Mouse (Mus musculus) hindbrain, embryonic 13.5 days (tissue): ENCODE results near the gene Ahsg. TPM values are rescaled to one million over a fixed set of nuclear protein-coding genes. Genes with fewer than 3 reads are reported as not detected.

ENCODE experiments used
- ATAC-seq: fragments of 200-750 bp; cut with Nextera tagmentation; 2 replicates; pipeline ENCODE4 v1.8.0; 2017; ENCODE audit warnings: moderate TSS enrichment; ENCODE audit not compliant: low FRiP score
- H3K27ac ChIP-seq: fragments of 300-500 bp; sonication (generic); 2 replicates; pipeline ENCODE4 v1.5.1; 2015; ENCODE audit warnings: inconsistent platforms, mild to moderate bottlenecking, moderate library complexity
- H3K27me3 ChIP-seq: fragments of 300-500 bp; sonication (generic); 2 replicates; pipeline ENCODE4 v1.6.1; 2015; ENCODE audit warnings: mild to moderate bottlenecking, inconsistent platforms
- H3K36me3 ChIP-seq: fragments of 300-500 bp; sonication (generic); 2 replicates; pipeline ENCODE4 v1.6.1; 2015; ENCODE audit warnings: mild to moderate bottlenecking, inconsistent platforms
- H3K4me1 ChIP-seq: fragments of 300-500 bp; sonication (generic); replicated peaks from 2 replicates; pipeline ENCODE4 v1.6.1; 2015; ENCODE audit warnings: inconsistent platforms
- H3K4me2 ChIP-seq: fragments of 300-500 bp; sonication (generic); 2 replicates; pipeline ENCODE4 v1.6.1; 2015; ENCODE audit warnings: inconsistent platforms, mild to moderate bottlenecking, moderate library complexity
- H3K4me3 ChIP-seq: fragments of 300-500 bp; sonication (generic); 2 replicates; pipeline ENCODE4 v1.5.1; 2015; ENCODE audit warnings: mild to moderate bottlenecking, inconsistent platforms
- H3K9ac ChIP-seq: fragments of 300-500 bp; sonication (generic); 2 replicates; pipeline ENCODE4 v1.6.1; 2015; ENCODE audit warnings: mild to moderate bottlenecking, inconsistent platforms
- H3K9me3 ChIP-seq: fragments of 300-500 bp; sonication (generic); 2 replicates; pipeline ENCODE4 v1.6.1; 2016; ENCODE audit warnings: inconsistent platforms
- WGBS: fragments of 180-500 bp; shearing (Covaris S2); methylation state at CpG from one replicate; pipeline ENCODE4 v1.1.7; 2015; 5-methylcytosine and 5-hydroxymethylcytosine counted together
- polyA plus RNA-seq: library from polyadenylated mRNA; unstranded; fragments of >200 nt; fragmentation: Nextera tagmentation; extraction: Ambion mirVana; gene quantifications from 2 replicates; pipeline ENCODE4 v1.2.1, GENCODE M21; 2015

Ahsg gene
- polyA plus RNA-seq, 1 experiment from 2014 or later, result not detected

DNA sequence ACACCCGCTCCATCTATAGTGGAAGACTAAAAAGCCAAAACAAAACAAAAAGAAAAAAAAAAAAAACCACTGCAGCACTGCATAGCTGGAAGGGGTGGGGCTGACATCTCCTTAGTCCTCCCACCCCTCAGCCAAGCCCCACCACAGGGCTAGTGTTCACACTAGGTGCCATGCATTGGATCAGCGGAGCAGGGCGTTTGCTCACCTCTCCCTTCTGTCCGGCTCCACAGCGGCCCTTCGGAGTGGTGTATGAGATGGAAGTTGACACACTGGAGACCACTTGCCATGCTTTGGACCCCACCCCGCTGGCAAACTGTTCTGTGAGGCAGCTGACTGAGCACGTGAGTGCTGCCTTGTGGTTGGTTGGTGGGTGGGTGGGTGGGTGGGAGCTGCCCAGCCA, 3.0 kb downstream of the Ahsg start:
- ATAC-seq, result no peak
- WGBS, result 85% methylated on average over 7 of the region's 8 CpGs
- Histone ChIP-seq H3K4me1 (no peaks in the 10 kb centered on the region), H3K4me3 (no peak overlapping the region), H3K4me2 (no peak overlapping the region), H3K9ac (no peak overlapping the region), H3K36me3 (no peaks in the 10 kb centered on the region), H3K9me3 (no peaks in the 10 kb centered on the region), H3K27ac (no peak overlapping the region), H3K27me3 (no peaks in the 10 kb centered on the region)

GRCm38 (mm10) chr16:22896618-22897017, 5.5 kb downstream of the Ahsg start:
- H3K4me2 ChIP-seq, result no peak overlapping the region
- ATAC-seq, result no peak
- no peaks in the 10 kb centered on the region for H3K36me3 ChIP-seq
- H3K27ac ChIP-seq, result no peak overlapping the region
- no peaks in the 10 kb centered on the region for H3K27me3 ChIP-seq
- no peaks in the 10 kb centered on the region for H3K9me3 ChIP-seq
- WGBS, result 62% methylated on average over 2 of the region's 2 CpGs
- no peak overlapping the region for H3K9ac ChIP-seq
- 0 out of 2 replicates have a peak, but pooled peaks cover 2% of the 10 kb centered on the region for H3K4me1 ChIP-seq
- H3K4me3 ChIP-seq, result no peak overlapping the region

- Histone ChIP-seq H3K27ac (no peak overlapping the region), H3K36me3 (no peaks in the 10 kb centered on the region), H3K4me3 (no peak overlapping the region), H3K27me3 (no peaks in the 10 kb centered on the region), H3K4me1 (0 out of 2 replicates have a peak, but pooled peaks cover 2% of the 10 kb centered on the region), H3K9ac (no peak overlapping the region), H3K4me2 (no peak overlapping the region), H3K9me3 (no peaks in the 10 kb centered on the region)
- 50% methylated on average over 5 of the region's 5 CpGs for WGBS
- ATAC-seq, result no peak
These were observed 8.3 kb downstream of the Ahsg start for GRCm38 (mm10) chr16:22899346-22899745.

DNA sequence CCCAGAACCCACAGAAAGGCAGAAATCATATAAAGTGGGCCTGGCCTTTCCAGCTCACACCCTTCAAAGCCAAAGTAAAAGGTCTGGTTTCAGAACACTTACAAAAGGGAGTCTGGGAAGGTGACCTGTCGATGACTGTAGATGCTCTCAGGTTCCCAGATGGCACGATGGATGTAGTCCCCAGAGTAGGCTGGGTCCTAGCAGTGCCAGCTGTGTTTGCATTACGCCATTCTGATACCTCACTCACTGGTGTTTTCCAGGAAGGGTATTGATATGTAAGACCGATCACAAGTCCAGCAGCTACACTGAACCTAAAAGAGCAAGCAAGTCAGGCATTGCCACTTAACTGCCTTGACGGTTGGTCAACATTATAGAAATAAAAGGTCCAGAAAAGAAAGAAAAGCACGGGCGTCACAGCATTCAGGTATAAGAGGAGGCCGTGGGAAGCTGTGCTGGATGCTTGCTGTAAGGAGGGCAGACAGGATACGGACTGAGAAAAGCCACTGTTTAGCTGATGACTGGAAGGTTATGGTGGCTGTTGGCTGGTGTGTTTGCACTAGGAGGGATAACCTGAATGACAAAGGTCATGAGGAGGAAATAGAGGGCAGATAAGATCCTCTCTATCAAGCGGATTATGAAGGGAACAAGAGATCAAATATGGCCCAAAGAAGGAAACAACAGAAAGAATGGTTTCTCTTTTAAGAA, 8.9 kb downstream of the Ahsg start:
- no peaks in the 10 kb centered on the region for H3K27me3 ChIP-seq
- 0 out of 2 replicates have a peak, but pooled peaks cover 2% of the 10 kb centered on the region for H3K4me1 ChIP-seq
- 87% methylated on average over 10 of the region's 10 CpGs for WGBS
- no peak overlapping the region for H3K4me2 ChIP-seq
- H3K4me3 ChIP-seq, result no peak overlapping the region
- H3K27ac ChIP-seq, result no peak overlapping the region
- no peaks in the 10 kb centered on the region for H3K9me3 ChIP-seq
- no peak for ATAC-seq
- H3K36me3 ChIP-seq, result no peaks in the 10 kb centered on the region
- no peak overlapping the region for H3K9ac ChIP-seq

GRCm38 (mm10) chr16:22901326-22901725, 10.2 kb downstream of the Ahsg start:
- Histone ChIP-seq H3K36me3 (no peaks in the 10 kb centered on the region), H3K27me3 (no peaks in the 10 kb centered on the region), H3K27ac (no peak overlapping the region), H3K4me2 (no peak overlapping the region), H3K9me3 (no peaks in the 10 kb centered on the region), H3K4me3 (no peak overlapping the region), H3K4me1 (0 out of 2 replicates have a peak, but pooled peaks cover 2% of the 10 kb centered on the region), H3K9ac (no peak overlapping the region)
- WGBS, result 80% methylated on average over 3 of the region's 3 CpGs
- ATAC-seq, result no peak

DNA sequence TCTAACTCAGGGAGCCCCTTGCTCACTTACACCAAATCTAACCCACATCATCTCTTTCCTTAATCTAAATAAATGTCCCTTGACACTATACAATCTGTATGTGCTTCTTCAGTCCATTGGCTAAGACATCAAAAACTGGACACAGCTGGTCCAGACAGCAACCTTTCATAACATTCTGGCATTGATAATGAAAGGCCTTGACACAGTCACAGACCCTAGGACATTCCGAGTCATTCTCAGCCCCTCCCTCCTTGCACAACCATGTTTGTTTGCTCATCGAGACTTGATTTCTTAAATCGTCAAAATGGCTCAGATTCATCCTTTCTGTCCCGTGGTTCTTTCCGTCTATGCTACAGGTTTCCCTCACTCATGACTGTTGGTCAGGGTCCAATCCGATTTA, 18.2 kb downstream of the Ahsg start:
- no peak overlapping the region for H3K4me3 ChIP-seq
- no peaks in the 10 kb centered on the region for H3K4me1 ChIP-seq
- H3K9me3 ChIP-seq, result no peaks in the 10 kb centered on the region
- H3K27ac ChIP-seq, result no peak overlapping the region
- H3K4me2 ChIP-seq, result no peak overlapping the region
- WGBS, result 90% methylated on average over 6 of the region's 6 CpGs
- no peaks in the 10 kb centered on the region for H3K27me3 ChIP-seq
- H3K36me3 ChIP-seq, result no peaks in the 10 kb centered on the region
- no peak for ATAC-seq
- no peak overlapping the region for H3K9ac ChIP-seq

DNA sequence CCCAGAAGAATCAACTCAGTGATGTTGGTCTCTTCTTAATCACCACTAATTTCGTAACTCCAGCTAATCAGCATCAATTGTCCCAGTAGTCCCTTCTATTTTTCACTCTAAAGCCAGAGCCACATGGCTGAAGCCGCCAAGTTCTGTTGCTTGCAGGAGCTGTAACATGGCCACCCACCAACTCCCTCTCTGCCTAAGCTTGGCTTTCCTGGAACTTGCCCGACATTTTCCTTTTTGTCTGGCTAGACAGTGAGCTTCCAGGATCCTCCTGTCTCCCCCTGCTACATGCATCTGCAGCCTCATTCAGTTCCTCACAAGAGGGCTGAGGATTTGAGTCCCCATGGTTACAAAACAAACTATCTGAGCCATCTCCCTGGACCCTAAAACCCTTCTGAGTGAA, 20.9 kb downstream of the Ahsg start:
- no peak for ATAC-seq
- no peak overlapping the region for H3K4me2 ChIP-seq
- WGBS, result 81% methylated on average over 3 of the region's 3 CpGs

GRCm38 (mm10) chr16:22912886-22913285, 21.8 kb downstream of the Ahsg start:
- H3K4me1 ChIP-seq, result no peaks in the 10 kb centered on the region
- H3K4me3 ChIP-seq, result no peak overlapping the region
- ATAC-seq, result no peak
- H3K4me2 ChIP-seq, result no peak overlapping the region
- WGBS, result 83% methylated on average over 6 of the region's 6 CpGs
- no peaks in the 10 kb centered on the region for H3K27me3 ChIP-seq
- H3K9me3 ChIP-seq, result no peaks in the 10 kb centered on the region
- H3K9ac ChIP-seq, result no peak overlapping the region
- no peak overlapping the region for H3K27ac ChIP-seq
- no peaks in the 10 kb centered on the region for H3K36me3 ChIP-seq

More for the DNA sequence above, 20.9 kb downstream of the Ahsg start:
- no peaks in the 10 kb centered on the region for H3K9me3 ChIP-seq
- H3K27ac ChIP-seq, result no peak overlapping the region
- H3K4me3 ChIP-seq, result no peak overlapping the region
- H3K27me3 ChIP-seq, result no peaks in the 10 kb centered on the region
- H3K4me1 ChIP-seq, result no peaks in the 10 kb centered on the region
- H3K36me3 ChIP-seq, result no peaks in the 10 kb centered on the region
- no peak overlapping the region for H3K9ac ChIP-seq

DNA sequence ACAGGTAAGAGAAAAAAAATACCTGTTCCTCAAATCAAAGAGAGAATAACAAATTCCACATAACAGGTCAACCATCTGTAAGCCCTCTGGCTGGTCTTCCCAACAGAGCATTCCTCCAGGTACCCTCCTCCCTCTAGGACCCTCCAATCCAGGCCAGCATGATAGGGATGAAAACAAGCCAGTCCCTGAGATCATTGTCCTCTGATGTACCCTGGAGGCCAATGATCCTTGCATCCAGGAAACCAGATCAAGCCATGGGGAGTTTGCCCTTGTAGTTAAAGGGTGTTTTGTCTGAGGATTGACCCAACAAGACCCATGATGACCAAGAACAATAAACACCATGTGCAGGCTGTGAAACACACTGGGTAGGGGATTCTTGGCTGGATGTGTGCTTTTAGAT, 23.2 kb downstream of the Ahsg start:
- Histone ChIP-seq H3K9ac (no peak overlapping the region), H3K27ac (no peak overlapping the region), H3K4me3 (no peak overlapping the region), H3K27me3 (no peaks in the 10 kb centered on the region), H3K36me3 (no peaks in the 10 kb centered on the region), H3K9me3 (no peaks in the 10 kb centered on the region), H3K4me2 (no peak overlapping the region), H3K4me1 (no peaks in the 10 kb centered on the region)
- ATAC-seq, result no peak

DNA sequence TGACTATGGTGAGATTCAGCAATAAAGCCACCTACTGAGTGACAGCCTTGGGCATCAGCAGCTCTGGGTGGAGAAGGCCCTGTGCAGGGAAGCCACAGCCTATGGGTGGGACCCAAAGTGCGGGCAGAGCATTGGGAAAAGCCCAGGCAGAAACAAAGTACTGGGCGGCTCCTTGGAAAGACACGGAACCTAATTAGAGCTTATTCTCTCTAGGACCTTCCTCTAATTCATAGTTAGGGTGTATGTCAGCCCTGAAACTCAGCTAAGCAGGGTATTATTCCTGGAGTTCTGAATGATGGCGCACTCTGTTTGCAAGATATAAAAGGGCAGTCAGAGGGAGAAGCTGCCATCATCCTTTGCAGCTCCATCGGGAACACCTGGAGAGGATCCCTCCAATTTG, 27.0 kb downstream of the Ahsg start, which contains the start of gene Fetub:
Gene Fetub, plus strand, starts transcription at position 301 of the 400 bp plus-strand sequence.
- Histone ChIP-seq H3K4me1 (no peaks in the 10 kb centered on the region), H3K4me3 (no peak within 1 kb of the TSS), H3K4me2 (no peak within 1 kb of the TSS), H3K36me3 (no peaks in the 10 kb centered on the region), H3K27ac (no peak within 1 kb of the TSS), H3K27me3 (no peaks in the 10 kb centered on the region), H3K9me3 (no peaks in the 10 kb centered on the region), H3K9ac (no peak within 1 kb of the TSS)
- ATAC-seq, result no peak
- 94% methylated on average over 5 of the region's 5 CpGs for WGBS

DNA sequence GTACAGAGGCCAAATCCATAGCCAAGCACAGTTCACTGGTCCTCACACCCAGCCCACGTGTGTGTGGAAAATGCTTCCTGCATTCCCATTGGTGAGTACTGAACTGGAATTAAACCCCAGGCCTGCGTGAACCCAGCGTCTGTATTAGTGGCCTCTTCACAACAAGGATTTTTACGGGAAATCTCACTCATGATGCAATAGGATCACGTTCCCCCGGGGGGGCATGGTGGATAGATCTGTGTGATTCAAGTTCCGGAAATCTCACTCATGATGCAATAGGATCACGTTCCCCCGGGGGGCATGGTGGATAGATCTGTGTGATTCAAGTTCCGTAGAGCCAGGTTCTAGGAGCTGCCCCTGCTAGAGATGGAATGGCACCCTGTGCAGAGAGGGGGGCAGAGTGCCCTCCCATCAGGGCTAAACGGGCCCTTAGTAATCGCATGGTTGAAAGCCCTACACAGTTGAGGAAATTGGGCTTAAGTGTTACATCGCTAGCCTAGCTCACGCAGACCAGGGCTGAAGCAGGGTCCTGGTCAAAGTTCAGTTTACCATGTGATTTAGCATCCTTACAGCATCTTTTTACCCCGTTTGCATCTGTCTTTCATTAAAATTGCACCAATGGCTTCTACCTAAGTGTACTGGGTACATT, 27.7 kb downstream of the Ahsg start:
- no peak for ATAC-seq
- Histone ChIP-seq H3K9me3 (no peaks in the 10 kb centered on the region), H3K4me3 (no peak overlapping the region), H3K4me1 (no peaks in the 10 kb centered on the region), H3K4me2 (no peak overlapping the region), H3K27me3 (no peaks in the 10 kb centered on the region), H3K36me3 (no peaks in the 10 kb centered on the region), H3K27ac (no peak overlapping the region), H3K9ac (no peak overlapping the region)
- WGBS, result 78% methylated on average over 15 of the region's 15 CpGs

DNA sequence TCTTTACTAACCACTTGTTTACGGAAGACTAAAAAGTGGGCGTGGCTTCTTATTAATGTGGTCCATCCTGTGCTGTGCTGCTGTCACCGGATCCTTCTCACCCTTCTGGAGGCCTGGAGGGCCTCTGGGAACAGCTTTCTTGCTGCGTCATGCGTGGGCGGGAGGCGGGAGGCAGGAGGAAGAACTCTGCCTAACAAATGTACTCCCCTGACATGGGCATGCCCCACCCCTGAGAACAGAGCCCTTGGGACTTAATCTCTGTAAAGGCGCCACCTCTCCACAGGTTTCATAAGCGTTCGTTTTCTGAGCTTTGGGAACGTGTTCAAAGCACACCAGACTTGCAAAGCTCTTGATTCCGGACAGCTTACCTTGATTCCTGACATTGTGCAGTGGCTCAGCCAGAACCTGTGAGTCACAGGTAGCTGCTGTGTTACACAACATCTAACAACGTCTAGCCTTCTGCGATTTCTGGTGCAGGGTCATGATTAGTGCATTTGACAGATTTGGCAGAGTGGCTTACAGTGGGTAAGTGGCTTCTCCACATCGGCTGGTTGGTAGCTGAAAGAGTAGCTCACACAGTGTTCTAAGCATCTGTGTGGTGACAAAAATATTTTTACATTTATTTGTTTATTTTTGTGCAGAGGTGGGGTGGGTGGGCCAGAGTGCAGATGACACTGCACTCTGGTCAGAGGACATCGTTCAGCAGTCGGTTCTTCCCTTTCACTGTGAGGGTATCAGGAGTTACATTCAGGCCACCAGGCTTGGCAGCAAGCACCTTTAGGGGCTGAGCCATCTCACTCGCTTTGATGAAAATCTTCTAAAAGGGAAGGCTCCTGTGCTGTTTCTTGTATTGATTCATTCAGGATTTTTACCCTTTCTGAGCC, 29.1 kb downstream of the Ahsg start:
- Histone ChIP-seq H3K9me3 (no peaks in the 10 kb centered on the region), H3K4me3 (no peak overlapping the region), H3K27ac (no peak overlapping the region), H3K9ac (no peak overlapping the region), H3K36me3 (no peaks in the 10 kb centered on the region), H3K27me3 (no peaks in the 10 kb centered on the region), H3K4me1 (no peaks in the 10 kb centered on the region), H3K4me2 (no peak overlapping the region)
- 72% methylated on average over 18 of the region's 18 CpGs for WGBS
- no peak for ATAC-seq
